Mouse (Mus musculus): ENCODE measurements around the gene Kcnj14. TPM values are rescaled to one million over a fixed set of nuclear protein-coding genes. Genes with fewer than 3 reads are reported as not detected.

Gene Kcnj14
- total RNA-seq, 2 experiments from 2014 or later = 1.6 to 2.1 TPM

- DNase-seq (ENCODE audit: low spot score in 2 of 2) = no peak
Measured at GRCm38 (mm10) chr7:45770427-45771082, 54.0 kb downstream of the Kcnj14 start.

GRCm38 (mm10) chr7:45767500-45767899 is 57.1 kb downstream of the Kcnj14 start:
- DNase-seq (ENCODE audit: low spot score in 2 of 2) = no peak

- no peak for DNase-seq (ENCODE audit: low spot score in 2 of 2)
Measured at GRCm38 (mm10) chr7:45766764-45767163, 57.8 kb downstream of the Kcnj14 start.

Other genes with a start within 250 kb of the Kcnj14 start
- gene Fgf21, start 209.3 kb downstream of the Kcnj14 start, total RNA-seq (2021) = not detected
- not detected for gene Fut1, start 207.5 kb downstream of the Kcnj14 start, total RNA-seq (2021)
- under 1 TPM in 1 of 2 experiments, not detected in 1; 0.23 TPM for gene Izumo1, start 203.0 kb downstream of the Kcnj14 start, total RNA-seq (2021)
- 10 to 100 TPM in 1 of 2 experiments, 1 to 10 TPM in 1; 9.3 to 10.3 TPM for gene Rasip1, start 197.3 kb downstream of the Kcnj14 start, total RNA-seq (2021)
- gene Mamstr, start 184.8 kb downstream of the Kcnj14 start, total RNA-seq (2021) = 1 to 10 TPM; 1.7 to 1.8 TPM
- gene Fut2, start 158.4 kb downstream of the Kcnj14 start, total RNA-seq (2021) = under 1 TPM; 0.30 to 0.67 TPM
- under 1 TPM; 0.67 to 0.94 TPM for gene Ntn5, start 140.8 kb downstream of the Kcnj14 start, total RNA-seq (2021)
- gene Sec1, start 130.4 kb downstream of the Kcnj14 start, total RNA-seq (2021) = under 1 TPM; 0.24 to 0.41 TPM
- gene Car11, start 124.9 kb downstream of the Kcnj14 start, total RNA-seq (2021) = 100 to 1,000 TPM; 110 to 123 TPM
- 10 to 100 TPM; 49.7 to 59.1 TPM for gene Dbp, start 119.7 kb downstream of the Kcnj14 start, total RNA-seq (2021)
- gene Rpl18, start 109.3 kb downstream of the Kcnj14 start, total RNA-seq (2021) = 100 to 1,000 TPM; 423 to 452 TPM
- gene Sphk2, start 106.8 kb downstream of the Kcnj14 start, total RNA-seq (2021) = 10 to 100 TPM; 30.5 to 31.4 TPM
- under 1 TPM; 0.48 to 0.60 TPM for gene Fam83e, start 103.6 kb downstream of the Kcnj14 start, total RNA-seq (2021)
- not detected for gene Spaca4, start 99.0 kb downstream of the Kcnj14 start, total RNA-seq (2021)
- gene Lmtk3, start 41.0 kb downstream of the Kcnj14 start, total RNA-seq (2021) = 100 to 1,000 TPM; 290 to 306 TPM
- gene Sult2b1, start 40.1 kb downstream of the Kcnj14 start, total RNA-seq (2021) = 10 to 100 TPM in 1 of 2 experiments, 1 to 10 TPM in 1; 8.7 to 12.0 TPM
- 100 to 1,000 TPM; 174 to 179 TPM for gene Cyth2, start 10.2 kb downstream of the Kcnj14 start, total RNA-seq (2021)
- gene Grwd1, start 6.2 kb upstream of the Kcnj14 start, total RNA-seq (2021) = 10 to 100 TPM; 21.2 to 21.9 TPM
- 10 to 100 TPM; 87.5 to 91.6 TPM for gene Kdelr1, start 48.0 kb upstream of the Kcnj14 start, total RNA-seq (2021)
- 10 to 100 TPM; 19.7 to 20.4 TPM for gene Grin2d, start 53.6 kb upstream of the Kcnj14 start, total RNA-seq (2021)
- not detected for gene Syngr4, start 71.9 kb upstream of the Kcnj14 start, total RNA-seq (2021)
- 10 to 100 TPM; 20.8 to 25.6 TPM for gene Tmem143, start 72.2 kb upstream of the Kcnj14 start, total RNA-seq (2021)
- gene Emp3, start 96.6 kb upstream of the Kcnj14 start, total RNA-seq (2021) = 1 to 10 TPM; 1.8 to 2.6 TPM
- gene Ccdc114, start 99.3 kb upstream of the Kcnj14 start, total RNA-seq (2021) = 1 to 10 TPM; 2.1 to 6.2 TPM
- 1 to 10 TPM; 4.3 to 5.9 TPM for gene Abcc6, start 205.5 kb upstream of the Kcnj14 start, total RNA-seq (2021)
- 100 to 1,000 TPM; 113 to 118 TPM for gene Nomo1, start 208.9 kb upstream of the Kcnj14 start, total RNA-seq (2021)

Data from layer of hippocampus, postnatal 14 days (tissue).